Mouse (Mus musculus) heart, postnatal 0 days (tissue): ENCODE results near the gene Exosc6. TPM values are rescaled to one million over a fixed set of nuclear protein-coding genes. Genes with fewer than 3 reads are reported as not detected.
"Not testable (repeated sequence)": the region's sequence is repeated elsewhere in the genome, so short reads cannot be mapped to it uniquely, and the experiment has no call there.

Experiments
- ATAC-seq: fragments of 200-750 bp; cut with Nextera tagmentation; 2 replicates; pipeline ENCODE4 v1.8.0; 2017; ENCODE audit warnings: low read depth, moderate number of reproducible peaks, moderate library complexity; ENCODE audit not compliant: insufficient read depth
- DNase-seq: peaks from one replicate; pipeline ENCODE4 v3.0.0-alpha.2; 2016; ENCODE audit warnings: low spot score
- H3K27ac ChIP-seq: fragments of 300-500 bp; sonication (generic); 2 replicates; pipeline ENCODE4 v1.5.1; 2014; ENCODE audit warnings: low read depth, mild to moderate bottlenecking
- H3K27me3 ChIP-seq: fragments of 300-500 bp; sonication (generic); 2 replicates; pipeline ENCODE4 v1.6.1; 2014; ENCODE audit warnings: low read length, mixed read lengths; ENCODE audit not compliant: control insufficient read depth, insufficient read depth
- H3K36me3 ChIP-seq: fragments of 300-500 bp; sonication (generic); replicated peaks from 2 replicates; pipeline ENCODE4 v1.6.1; 2014; ENCODE audit warnings: low read length, mixed read lengths; ENCODE audit not compliant: control insufficient read depth, insufficient read depth
- H3K4me1 ChIP-seq: fragments of 300-500 bp; sonication (generic); 2 replicates; pipeline ENCODE4 v1.6.1; 2014; ENCODE audit warnings: antibody characterized with exemption; ENCODE audit not compliant: control insufficient read depth, insufficient read depth
- H3K4me2 ChIP-seq: fragments of 300-500 bp; sonication (generic); 2 replicates; pipeline ENCODE4 v1.6.1; 2014; ENCODE audit warnings: low read depth, mild to moderate bottlenecking, low read length, moderate library complexity
- H3K4me3 ChIP-seq: fragments of 300-500 bp; sonication (generic); 2 replicates; pipeline ENCODE4 v1.5.1; 2014; ENCODE audit warnings: low read depth, low read length
- H3K9ac ChIP-seq: fragments of 300-500 bp; sonication (generic); replicated peaks from 2 replicates; pipeline ENCODE4 v1.6.1; 2014; ENCODE audit warnings: low read depth, low read length, mixed read lengths
- H3K9me3 ChIP-seq: fragments of 300-500 bp; sonication (generic); replicated peaks from 2 replicates; pipeline ENCODE4 v1.6.1; 2016; ENCODE audit warnings: low read length; ENCODE audit not compliant: control insufficient read depth
- CTCF ChIP-seq: IDR thresholded peaks from 2 replicates; pipeline ENCODE4 v1.5.1; 2016; ENCODE audit warnings: antibody characterized with exemption, control low read depth, low read depth
- EP300 ChIP-seq: IDR thresholded peaks from 2 replicates; pipeline ENCODE4 v1.6.1; 2016; ENCODE audit warnings: antibody characterized with exemption, low read depth
- WGBS: fragments of 180-500 bp; shearing (Covaris S2); extraction: QIAGEN DNeasy Blood & Tissue Kit; methylation state at CpG from one replicate; pipeline ENCODE4 v1.1.7; 2014; 5-methylcytosine and 5-hydroxymethylcytosine counted together
- microRNA-seq: library from miRNA; unstranded; fragments of <30 nt; microRNA quantifications from one replicate; pipeline ENCODE4, GENCODE M21; 2016
- polyA plus RNA-seq: library from polyadenylated mRNA; unstranded; fragments of >200 nt; fragmentation: Nextera tagmentation; extraction: Ambion mirVana; gene quantifications from 2 replicates; pipeline ENCODE4 v1.2.1, GENCODE M21; 2015
- total RNA-seq: library from RNA; depleted of rRNA; stranded (reverse); fragments of >200 nt; gene quantifications from 2 replicates; pipeline ENCODE4 v1.2.3, GENCODE M21; 2014; ENCODE audit warnings: low replicate concordance; rRNA removed

The Exosc6 gene
- total and polyA plus RNA-seq, 2 experiments from 2014 or later, result 0.38 to 7.1 TPM

DNA sequence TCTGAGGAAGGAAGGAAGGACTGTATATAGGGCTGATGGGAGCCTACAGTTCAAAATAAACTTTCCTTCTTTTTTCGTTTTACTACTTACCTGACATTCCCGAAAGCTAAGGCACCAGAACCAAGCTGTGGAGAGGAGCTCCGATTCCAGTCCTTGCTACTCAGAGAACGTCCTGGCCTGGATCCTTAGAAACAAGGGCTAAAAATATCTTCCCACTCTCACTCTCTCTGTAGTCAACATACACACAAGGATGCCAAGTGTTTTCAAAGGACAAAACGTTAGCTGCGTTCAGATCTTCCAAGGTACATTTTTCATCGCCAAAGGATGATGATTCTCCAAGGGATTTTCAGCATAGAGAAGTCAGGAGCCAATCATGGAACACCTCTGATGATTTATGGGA is 35.6 kb downstream of the Exosc6 start:
- Histone ChIP-seq H3K4me3 (no peak overlapping the region), H3K36me3 (no peaks in the 10 kb centered on the region), H3K9me3 (no peaks in the 10 kb centered on the region), H3K9ac (no peak overlapping the region), H3K4me1 (peaks cover 6% of the 10 kb centered on the region; the same call in 1 of the 2 replicates), H3K27ac (peak overlapping the region; percentile 50; the same call in 1 of the 2 replicates), H3K27me3 (no peaks in the 10 kb centered on the region), H3K4me2 (no peak overlapping the region)
- no peak for ATAC-seq
- TF ChIP-seq CTCF (no peak), EP300 (no peak)
- 38% methylated on average over 7 of the region's 7 CpGs for WGBS
- peak; percentile 30 for DNase-seq

DNA sequence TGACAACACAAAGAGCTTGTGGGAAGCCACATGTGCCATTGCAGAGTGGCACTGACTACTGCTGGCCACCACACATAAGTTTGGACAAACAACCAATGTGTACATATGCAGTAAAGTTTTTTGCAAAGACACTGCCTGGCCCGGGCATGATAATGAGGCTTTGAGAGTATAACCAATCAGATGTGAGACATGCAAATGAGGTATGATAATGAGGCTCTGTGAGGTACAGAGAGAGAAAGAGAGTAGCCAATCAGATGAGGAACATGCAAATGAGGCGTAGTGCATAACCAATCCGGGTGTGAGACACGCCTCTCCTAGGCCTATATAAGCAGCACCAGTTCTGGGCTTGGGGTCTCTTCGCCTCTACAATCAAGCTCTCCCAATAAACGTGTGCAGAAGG is 36.2 kb downstream of the Exosc6 start, which contains the start of gene Clec18a:
Gene Clec18a, minus strand, starts transcription at position 101 of the 400 bp plus-strand sequence.
- not testable (repeated sequence) for H3K9me3 ChIP-seq, ATAC-seq, H3K4me1 ChIP-seq, H3K36me3 ChIP-seq, DNase-seq, H3K9ac ChIP-seq, H3K27me3 ChIP-seq, H3K4me2 ChIP-seq, H3K4me3 ChIP-seq
- peak within 1 kb of the TSS; percentile 50; the same call in 1 of the 2 replicates for H3K27ac ChIP-seq
- WGBS, result 76% methylated on average over 2 of the region's 6 CpGs

DNA sequence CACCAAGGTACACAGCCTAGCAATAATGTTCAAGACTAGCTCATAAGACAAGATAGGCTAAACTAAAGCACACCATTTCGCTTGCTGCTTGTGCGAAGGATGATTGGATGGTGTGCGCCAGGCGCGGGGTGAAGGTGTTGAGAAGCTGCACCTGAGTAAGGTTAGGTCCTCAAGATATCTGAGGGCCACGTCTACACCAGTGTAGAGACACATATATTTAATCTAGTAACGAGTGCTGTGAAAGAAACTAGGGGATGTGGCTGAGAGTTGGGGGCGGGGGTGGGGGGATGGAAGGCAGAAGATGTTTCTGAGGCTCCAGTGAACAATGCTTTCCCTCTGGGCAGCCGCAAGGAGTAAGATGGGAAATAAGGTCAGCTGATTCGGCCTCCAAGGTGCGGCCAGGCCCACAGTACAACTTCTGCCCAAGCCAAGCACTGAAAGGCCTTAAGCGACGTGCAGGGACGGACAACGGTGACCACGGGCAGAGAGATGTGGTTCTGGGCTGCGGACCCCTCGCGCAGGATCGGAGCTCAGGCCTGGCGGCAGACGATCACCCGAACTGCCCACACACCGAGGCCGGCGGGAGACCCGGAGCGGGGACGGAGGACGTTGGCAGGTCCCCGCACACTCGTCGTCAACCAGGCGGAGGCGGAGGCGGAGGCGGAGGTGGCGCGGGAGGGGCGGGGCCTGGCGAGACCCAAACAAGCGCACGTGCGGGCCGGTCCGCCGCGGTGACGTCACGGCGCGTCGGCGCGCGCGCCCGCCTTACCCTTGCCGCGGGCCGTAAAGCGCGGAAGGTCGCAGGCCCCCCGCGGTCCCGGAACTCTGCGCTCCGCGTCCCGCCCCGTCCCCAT is 38.0 kb downstream of the Exosc6 start, which contains the start of gene Pdpr:
Gene Pdpr, plus strand, starts transcription at position 766 of the 854 bp plus-strand sequence.
- DNase-seq, result peak; percentile 79
- Histone ChIP-seq H3K27me3 (no peaks in the 10 kb centered on the region), H3K36me3 (no peaks in the 10 kb centered on the region), H3K9me3 (no peaks in the 10 kb centered on the region), H3K4me1 (peaks cover 6% of the 10 kb centered on the region; the same call in 1 of the 2 replicates), H3K4me3 (peak within 1 kb of the TSS; percentile 75), H3K9ac (peak within 1 kb of the TSS; percentile 78), H3K27ac (peak within 1 kb of the TSS; percentile 62), H3K4me2 (peak within 1 kb of the TSS; percentile 78)
- ATAC-seq, result peak; percentile 93
- TF ChIP-seq EP300, result no peak
- TF ChIP-seq CTCF, result no peak
- WGBS, result 5% methylated on average over 63 of the region's 72 CpGs

DNA sequence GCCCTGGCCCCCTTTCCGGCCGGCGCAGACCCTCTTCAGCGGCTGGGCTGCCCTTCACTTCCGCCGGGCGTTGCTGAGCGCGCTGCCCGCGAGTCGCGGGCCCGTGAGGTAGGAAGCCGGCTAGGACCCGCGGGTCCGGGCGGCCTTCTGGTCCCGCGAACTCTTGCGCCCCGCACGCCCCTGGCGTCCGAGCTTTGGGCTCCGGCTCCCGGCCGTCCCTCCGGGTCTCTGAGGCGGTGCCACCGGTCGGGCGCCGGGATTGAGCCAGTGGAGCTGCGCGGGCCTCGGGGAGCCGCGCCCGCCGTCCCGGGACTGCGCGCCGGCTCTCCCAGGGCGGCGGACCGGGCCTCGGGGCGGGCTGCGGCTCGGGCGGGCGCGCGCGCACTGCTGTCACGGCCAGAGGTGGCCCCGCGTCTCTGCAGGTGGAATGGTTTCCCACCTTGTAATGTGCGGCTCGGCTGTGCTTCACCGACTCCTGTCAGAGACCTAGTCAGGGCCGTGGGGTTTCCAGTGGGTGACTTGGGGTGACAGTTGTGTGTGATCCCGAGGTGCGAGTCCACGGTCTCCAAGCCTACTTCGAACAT is 38.7 kb downstream of the Exosc6 start:
- H3K27ac ChIP-seq, result peak overlapping the region; percentile 62
- H3K27me3 ChIP-seq, H3K36me3 ChIP-seq, H3K9me3 ChIP-seq, DNase-seq, H3K4me1 ChIP-seq: not testable (repeated sequence)
- peak overlapping the region; percentile 78 for H3K9ac ChIP-seq
- ATAC-seq, result peak; percentile 56; the same call in 1 of the 2 replicates
- WGBS, result under 1% methylated on average over 45 of the region's 69 CpGs
- peak overlapping the region; percentile 78 for H3K4me2 ChIP-seq
- H3K4me3 ChIP-seq, result peak overlapping the region; percentile 75

Small RNA genes within 50 kb of the gene (microRNA-seq; reads per million reads assigned to microRNA genes)
- gene Gm24103 (not detected), gene Mir3473d (0.54 reads per million)

Other genes starting within 250 kb of the Exosc6 start
- gene Cog4, start 209.7 kb upstream of the Exosc6 start, total RNA-seq, result 47.2 and 66.3 TPM in 2 replicates
- gene Cog4, start 209.7 kb upstream of the Exosc6 start, polyA plus RNA-seq, result 54.2 and 55.8 TPM in 2 replicates
- gene Sf3b3, start 209.6 kb upstream of the Exosc6 start, total RNA-seq, result 47.3 and 68.3 TPM in 2 replicates
- gene Sf3b3, start 209.6 kb upstream of the Exosc6 start, polyA plus RNA-seq, result 32.5 and 32.9 TPM in 2 replicates
- 10.8 and 14.8 TPM in 2 replicates for gene Fuk, start 153.9 kb upstream of the Exosc6 start, total RNA-seq
- gene Fuk, start 153.9 kb upstream of the Exosc6 start, polyA plus RNA-seq, result 3.6 and 3.7 TPM in 2 replicates
- gene St3gal2, start 136.4 kb upstream of the Exosc6 start, total RNA-seq, result 9.9 and 15.8 TPM in 2 replicates
- 11.3 and 12.6 TPM in 2 replicates for gene St3gal2, start 136.4 kb upstream of the Exosc6 start, polyA plus RNA-seq
- gene Ddx19a, start 58.5 kb upstream of the Exosc6 start, total RNA-seq, result 19.8 and 28.4 TPM in 2 replicates
- gene Ddx19a, start 58.5 kb upstream of the Exosc6 start, polyA plus RNA-seq, result 5.6 and 6.0 TPM in 2 replicates
- gene Ddx19b, start 24.6 kb upstream of the Exosc6 start, total RNA-seq, result 9.3 and 10.2 TPM in 2 replicates
- 2.8 and 3.6 TPM in 2 replicates for gene Ddx19b, start 24.6 kb upstream of the Exosc6 start, polyA plus RNA-seq
- gene Aars, start 23.2 kb upstream of the Exosc6 start, total RNA-seq, result 35.1 and 38.9 TPM in 2 replicates
- gene Aars, start 23.2 kb upstream of the Exosc6 start, polyA plus RNA-seq, result 22.3 and 25.6 TPM in 2 replicates
- gene Clec18a, start 36.1 kb downstream of the Exosc6 start, total RNA-seq, result not detected in 2 replicates
- 0.05 and 0.10 TPM in 2 replicates for gene Clec18a, start 36.1 kb downstream of the Exosc6 start, polyA plus RNA-seq
- gene Pdpr, start 38.3 kb downstream of the Exosc6 start, total RNA-seq, result 67.8 and 87.4 TPM in 2 replicates
- 14.9 and 17.9 TPM in 2 replicates for gene Pdpr, start 38.3 kb downstream of the Exosc6 start, polyA plus RNA-seq
- 30.5 and 41.9 TPM in 2 replicates for gene Glg1, start 202.9 kb downstream of the Exosc6 start, total RNA-seq
- 37.1 and 38.2 TPM in 2 replicates for gene Glg1, start 202.9 kb downstream of the Exosc6 start, polyA plus RNA-seq
- gene Rfwd3, start 243.9 kb downstream of the Exosc6 start, total RNA-seq, result 20.5 and 32.7 TPM in 2 replicates
- 16.0 TPM in 2 replicates for gene Rfwd3, start 243.9 kb downstream of the Exosc6 start, polyA plus RNA-seq